Comparison of ENCODE assay signal across 11 mouse cellular contexts in genomic region chr2:124772055-124772708, GRCm38 (mm10).
DNase-seq lines count a peak whose midpoint lies in the region; ATAC-seq and TF ChIP-seq lines count a peak whose summit lies in the region.
"Had no signal": no experiment of that assay in that cellular context is flagged by ENCODE, and none has a peak within 500 bp of the region (broad histone marks: within the 10 kb centered on the region; RNA-seq: fewer than 3 reads in every experiment).

No protein-coding gene starts in this region.

- H3K36me3 ChIP-seq in hindbrain, embryonic 10.5 days = no peaks in the 10 kb centered on the region
- H3K36me3 ChIP-seq in hindbrain, postnatal 0 days (ENCODE audit: insufficient read depth, low read length) = no peaks in the 10 kb centered on the region
- H3K36me3 ChIP-seq in hindbrain, embryonic 16.5 days (ENCODE audit: control insufficient read depth, insufficient read depth, low read length) = no peaks in the 10 kb centered on the region
- no peaks in the 10 kb centered on the region for H3K36me3 ChIP-seq in neural tube, embryonic 13.5 days

- intact Hi-C loops in left cerebral cortex, postnatal 14 days (cut with DNase I) = no loop called here

- TF ChIP-seq CTCF in hindbrain, postnatal 0 days (IDR thresholded peaks at IDR 0.05; ENCODE audit: low read depth) = no peak

- peaks cover 12% of the 10 kb centered on the region for H3K4me1 ChIP-seq in hindbrain, embryonic 10.5 days (replicated peaks)
- H3K4me1 ChIP-seq in hindbrain, postnatal 0 days (ENCODE audit: insufficient read depth, low read length) = peaks cover 8% of the 10 kb centered on the region
- peaks cover 7% of the 10 kb centered on the region for H3K4me1 ChIP-seq in hindbrain, embryonic 16.5 days (ENCODE audit: control insufficient read depth, insufficient read depth, low read depth, low read length)
- peaks cover 17% of the 10 kb centered on the region for H3K4me1 ChIP-seq in neural tube, embryonic 13.5 days (replicated peaks)

- 0 out of 2 replicates have a peak overlapping the region, but pooled peaks have one; percentile 70 for H3K27ac ChIP-seq in hindbrain, embryonic 10.5 days
- no peak overlapping the region for H3K27ac ChIP-seq in hindbrain, postnatal 0 days
- H3K27ac ChIP-seq in hindbrain, embryonic 16.5 days (ENCODE audit: low read depth, low read length) = peak overlapping the region; percentile 25; the same call in 1 of the 2 replicates
- peak overlapping the region; percentile 64 for H3K27ac ChIP-seq in neural tube, embryonic 13.5 days (replicated peaks)
- H3K27ac ChIP-seq: liver, embryonic 14.5 days had no signal

- ATAC-seq in hindbrain, postnatal 0 days = no peak
- no peak for ATAC-seq in hindbrain, embryonic 16.5 days
- no peak for ATAC-seq in neural tube, embryonic 13.5 days (ENCODE audit: low read depth)
- no peak for ATAC-seq in inflammation-experienced regulatory T-cells, adult 6 months

- DNase-seq in hindbrain, embryonic 10.5 days (ENCODE audit: low spot score) = peak; percentile 26
- no peak for DNase-seq in hindbrain, postnatal 0 days (ENCODE audit: low spot score)
- DNase-seq in fibroblast of lung, adult 2 months (ENCODE audit: low read depth) = peak; percentile 33
- DNase-seq in left cerebral cortex, postnatal 14 days (ENCODE audit: low spot score in 2 of 2) = no peak
- no peak for DNase-seq in cerebellum, postnatal 10 days
- DNase-seq: kidney, postnatal 10 days had no signal

- H3K9me3 ChIP-seq in hindbrain, embryonic 10.5 days = no peaks in the 10 kb centered on the region
- H3K9me3 ChIP-seq in hindbrain, postnatal 0 days (ENCODE audit: low read length) = no peaks in the 10 kb centered on the region
- no peaks in the 10 kb centered on the region for H3K9me3 ChIP-seq in hindbrain, embryonic 16.5 days (ENCODE audit: control insufficient read depth, low read length)
- no peaks in the 10 kb centered on the region for H3K9me3 ChIP-seq in neural tube, embryonic 13.5 days

- WGBS in hindbrain, embryonic 10.5 days = 44% methylated on average over 11 of the region's 11 CpGs
- WGBS in hindbrain, postnatal 0 days = 37% methylated on average over 11 of the region's 11 CpGs
- WGBS in hindbrain, embryonic 16.5 days = 33% methylated on average over 11 of the region's 11 CpGs
- 39% methylated on average over 11 of the region's 11 CpGs for WGBS in neural tube, embryonic 13.5 days

- H3K4me3 ChIP-seq in hindbrain, embryonic 10.5 days = no peak overlapping the region
- H3K4me3 ChIP-seq in hindbrain, postnatal 0 days (ENCODE audit: low read length) = no peak overlapping the region
- no peak overlapping the region for H3K4me3 ChIP-seq in hindbrain, embryonic 16.5 days (ENCODE audit: low read length)
- no peak overlapping the region for H3K4me3 ChIP-seq in neural tube, embryonic 13.5 days
- H3K4me3 ChIP-seq: erythroblast, embryonic 14.5 days had no signal

- H3K27me3 ChIP-seq in hindbrain, embryonic 10.5 days (ENCODE audit: insufficient read depth, poor library complexity, severe bottlenecking) = no peaks in the 10 kb centered on the region
- no peaks in the 10 kb centered on the region for H3K27me3 ChIP-seq in hindbrain, postnatal 0 days (ENCODE audit: insufficient read depth, low read length)
- H3K27me3 ChIP-seq in hindbrain, embryonic 16.5 days (replicated peaks; ENCODE audit: control insufficient read depth, insufficient read depth, low read length) = no peaks in the 10 kb centered on the region
- H3K27me3 ChIP-seq in neural tube, embryonic 13.5 days = no peaks in the 10 kb centered on the region

- H3K4me2 ChIP-seq in hindbrain, postnatal 0 days (ENCODE audit: low read depth, low read length) = no peak overlapping the region
- no peak overlapping the region for H3K4me2 ChIP-seq in hindbrain, embryonic 16.5 days (ENCODE audit: low read length)
- 0 out of 2 replicates have a peak overlapping the region, but pooled peaks have one; percentile 16 for H3K4me2 ChIP-seq in neural tube, embryonic 13.5 days

- no peak overlapping the region for H3K9ac ChIP-seq in hindbrain, postnatal 0 days (replicated peaks; ENCODE audit: low read length)
- 0 out of 2 replicates have a peak overlapping the region, but pooled peaks have one; percentile 3 for H3K9ac ChIP-seq in hindbrain, embryonic 16.5 days (ENCODE audit: low read depth, low read length)
- H3K9ac ChIP-seq in neural tube, embryonic 13.5 days = no peak overlapping the region
- H3K9ac ChIP-seq: liver, embryonic 14.5 days had no signal

Comparison
In these comparisons a context has a peak if more than half of its experiments do, and no peak if none do; other contexts are left out.
1. DNase-seq: peak in hindbrain, embryonic 10.5 days (single experiment) and fibroblast of lung, adult 2 months (single experiment); none in hindbrain, postnatal 0 days (single experiment), left cerebral cortex, postnatal 14 days (0 of 2) and cerebellum, postnatal 10 days (0 of 2).